Mouse (Mus musculus) neural tube, embryonic 12.5 days (tissue): ENCODE measurements around the gene Pcsk5. TPM values are rescaled to one million over a fixed set of nuclear protein-coding genes. Genes with fewer than 3 reads are reported as not detected.
A peak's percentile ranks its signal among the peaks of the same experiment; 100 is the strongest.

ENCODE experiments used
- ATAC-seq: fragments of 200-750 bp; cut with Nextera tagmentation; 2 replicates; pipeline ENCODE4 v1.8.0; 2017; ENCODE audit warnings: low read depth, mild to moderate bottlenecking, moderate TSS enrichment, moderate library complexity; ENCODE audit not compliant: low FRiP score
- H3K27ac ChIP-seq: fragments of 300-500 bp; sonication (generic); 2 replicates; pipeline ENCODE4 v1.5.1; 2016
- H3K27me3 ChIP-seq: fragments of 300-500 bp; sonication (generic); replicated peaks from 2 replicates; pipeline ENCODE4 v1.6.1; 2016; ENCODE audit warnings: mild to moderate bottlenecking
- H3K36me3 ChIP-seq: fragments of 300-500 bp; sonication (generic); 2 replicates; pipeline ENCODE4 v1.6.1; 2016; ENCODE audit warnings: mild to moderate bottlenecking
- H3K4me1 ChIP-seq: fragments of 300-500 bp; sonication (generic); 2 replicates; pipeline ENCODE4 v1.6.1; 2016
- H3K4me2 ChIP-seq: fragments of 300-500 bp; sonication (generic); replicated peaks from 2 replicates; pipeline ENCODE4 v1.6.1; 2016; ENCODE audit warnings: mild to moderate bottlenecking
- H3K4me3 ChIP-seq: fragments of 300-500 bp; sonication (generic); 2 replicates; pipeline ENCODE4 v1.5.1; 2016
- H3K9ac ChIP-seq: fragments of 300-500 bp; sonication (generic); 2 replicates; pipeline ENCODE4 v1.6.1; 2016; ENCODE audit warnings: mild to moderate bottlenecking
- H3K9me3 ChIP-seq: fragments of 300-500 bp; sonication (generic); 2 replicates; pipeline ENCODE4 v1.6.1; 2016; ENCODE audit warnings: mild to moderate bottlenecking
- WGBS: fragments of 180-500 bp; shearing (Covaris S2); methylation state at CpG from one replicate; pipeline ENCODE4 v1.1.7; 2016; 5-methylcytosine and 5-hydroxymethylcytosine counted together
- polyA plus RNA-seq: library from polyadenylated mRNA; unstranded; fragments of >200 nt; fragmentation: Nextera tagmentation; extraction: Ambion mirVana; gene quantifications from 2 replicates; pipeline ENCODE4 v1.2.1, GENCODE M21; 2016

Gene Pcsk5
- polyA plus RNA-seq, 1 experiment from 2014 or later = 10.4 TPM

GRCm38 (mm10) chr19:17600347-17600746, 237.1 kb downstream of the Pcsk5 start:
- no peak for ATAC-seq
- no peaks in the 10 kb centered on the region for H3K36me3 ChIP-seq
- H3K27me3 ChIP-seq = no peaks in the 10 kb centered on the region
- H3K4me1 ChIP-seq = no peaks in the 10 kb centered on the region
- H3K9ac ChIP-seq = no peak overlapping the region
- WGBS = 76% methylated on average over 2 of the region's 2 CpGs
- no peaks in the 10 kb centered on the region for H3K9me3 ChIP-seq
- H3K4me2 ChIP-seq = no peak overlapping the region
- H3K4me3 ChIP-seq = no peak overlapping the region
- H3K27ac ChIP-seq = no peak overlapping the region

GRCm38 (mm10) chr19:17592790-17593189, 244.6 kb downstream of the Pcsk5 start:
- no peaks in the 10 kb centered on the region for H3K9me3 ChIP-seq
- no peak for ATAC-seq
- no peak overlapping the region for H3K4me3 ChIP-seq
- H3K4me1 ChIP-seq = peaks cover 9% of the 10 kb centered on the region
- no peak overlapping the region for H3K27ac ChIP-seq
- no peaks in the 10 kb centered on the region for H3K36me3 ChIP-seq
- no peak overlapping the region for H3K9ac ChIP-seq
- 49% methylated on average over 1 of the region's 1 CpGs for WGBS
- H3K4me2 ChIP-seq = no peak overlapping the region
- H3K27me3 ChIP-seq = no peaks in the 10 kb centered on the region

- peak; percentile 56; the same call in 1 of the 2 replicates for ATAC-seq
- no peak overlapping the region for H3K4me2 ChIP-seq
- H3K4me3 ChIP-seq = no peak overlapping the region
- 30% methylated on average over 8 of the region's 8 CpGs for WGBS
- H3K9ac ChIP-seq = no peak overlapping the region
- no peak overlapping the region for H3K27ac ChIP-seq
- H3K27me3 ChIP-seq = no peaks in the 10 kb centered on the region
- no peaks in the 10 kb centered on the region for H3K36me3 ChIP-seq
- no peaks in the 10 kb centered on the region for H3K9me3 ChIP-seq
- peaks cover 9% of the 10 kb centered on the region for H3K4me1 ChIP-seq
Measured at GRCm38 (mm10) chr19:17591335-17591734, 246.1 kb downstream of the Pcsk5 start.

- no peak overlapping the region for H3K27ac ChIP-seq
- no peak for ATAC-seq
- peaks cover 9% of the 10 kb centered on the region for H3K4me1 ChIP-seq
- H3K27me3 ChIP-seq = no peaks in the 10 kb centered on the region
- H3K4me2 ChIP-seq = no peak overlapping the region
- H3K36me3 ChIP-seq = no peaks in the 10 kb centered on the region
- no peak overlapping the region for H3K4me3 ChIP-seq
- H3K9ac ChIP-seq = no peak overlapping the region
- 80% methylated on average over 1 of the region's 1 CpGs for WGBS
- no peaks in the 10 kb centered on the region for H3K9me3 ChIP-seq
Measured at GRCm38 (mm10) chr19:17590314-17590713, 247.1 kb downstream of the Pcsk5 start.

- 90% methylated on average over 4 of the region's 4 CpGs for WGBS
Measured at GRCm38 (mm10) chr19:17577412-17577811, 260.0 kb downstream of the Pcsk5 start.

GRCm38 (mm10) chr19:17574564-17574963, 262.9 kb downstream of the Pcsk5 start:
- WGBS = 97% methylated on average over 5 of the region's 5 CpGs

More at GRCm38 (mm10) chr19:17577412-17577811, 260.0 kb downstream of the Pcsk5 start:
- no peaks in the 10 kb centered on the region for H3K27me3 ChIP-seq
- no peak overlapping the region for H3K27ac ChIP-seq
- no peaks in the 10 kb centered on the region for H3K9me3 ChIP-seq
- no peak overlapping the region for H3K4me2 ChIP-seq
- H3K4me1 ChIP-seq = no peaks in the 10 kb centered on the region
- no peak overlapping the region for H3K9ac ChIP-seq
- H3K36me3 ChIP-seq = no peaks in the 10 kb centered on the region
- no peak overlapping the region for H3K4me3 ChIP-seq
- ATAC-seq = no peak

GRCm38 (mm10) chr19:17572315-17572714, 265.1 kb downstream of the Pcsk5 start:
- no peak for ATAC-seq
- Histone ChIP-seq H3K4me2 (no peak overlapping the region), H3K4me1 (no peaks in the 10 kb centered on the region), H3K9ac (no peak overlapping the region), H3K36me3 (no peaks in the 10 kb centered on the region), H3K9me3 (no peaks in the 10 kb centered on the region), H3K27me3 (no peaks in the 10 kb centered on the region), H3K27ac (no peak overlapping the region), H3K4me3 (no peak overlapping the region)
- WGBS = 91% methylated on average over 8 of the region's 8 CpGs

More at GRCm38 (mm10) chr19:17574564-17574963, 262.9 kb downstream of the Pcsk5 start:
- Histone ChIP-seq H3K4me1 (no peaks in the 10 kb centered on the region), H3K27me3 (no peaks in the 10 kb centered on the region), H3K4me3 (no peak overlapping the region), H3K9me3 (no peaks in the 10 kb centered on the region), H3K9ac (no peak overlapping the region), H3K4me2 (no peak overlapping the region), H3K36me3 (no peaks in the 10 kb centered on the region), H3K27ac (no peak overlapping the region)
- no peak for ATAC-seq

GRCm38 (mm10) chr19:17570936-17571335, 266.5 kb downstream of the Pcsk5 start:
- Histone ChIP-seq H3K9me3 (no peaks in the 10 kb centered on the region), H3K27ac (no peak overlapping the region), H3K4me3 (no peak overlapping the region), H3K4me1 (no peaks in the 10 kb centered on the region), H3K36me3 (no peaks in the 10 kb centered on the region), H3K4me2 (no peak overlapping the region), H3K27me3 (no peaks in the 10 kb centered on the region), H3K9ac (no peak overlapping the region)
- WGBS = 84% methylated on average over 2 of the region's 2 CpGs
- no peak for ATAC-seq

- H3K4me1 ChIP-seq = no peaks in the 10 kb centered on the region
- H3K27me3 ChIP-seq = no peaks in the 10 kb centered on the region
- no peaks in the 10 kb centered on the region for H3K9me3 ChIP-seq
- 75% methylated on average over 3 of the region's 3 CpGs for WGBS
- no peak overlapping the region for H3K4me2 ChIP-seq
- H3K9ac ChIP-seq = no peak overlapping the region
- no peaks in the 10 kb centered on the region for H3K36me3 ChIP-seq
- no peak for ATAC-seq
- no peak overlapping the region for H3K27ac ChIP-seq
- no peak overlapping the region for H3K4me3 ChIP-seq
Measured at GRCm38 (mm10) chr19:17567264-17567663, 270.2 kb downstream of the Pcsk5 start.

- Histone ChIP-seq H3K36me3 (no peaks in the 10 kb centered on the region), H3K9ac (no peak overlapping the region), H3K27me3 (no peaks in the 10 kb centered on the region), H3K4me3 (no peak overlapping the region), H3K27ac (no peak overlapping the region), H3K9me3 (no peaks in the 10 kb centered on the region), H3K4me2 (no peak overlapping the region), H3K4me1 (no peaks in the 10 kb centered on the region)
- no peak for ATAC-seq
- WGBS = 81% methylated on average over 4 of the region's 4 CpGs
Measured at GRCm38 (mm10) chr19:17566097-17566496, 271.3 kb downstream of the Pcsk5 start.

- 77% methylated on average over 2 of the region's 2 CpGs for WGBS
- ATAC-seq = no peak
- no peaks in the 10 kb centered on the region for H3K4me1 ChIP-seq
Measured at GRCm38 (mm10) chr19:17558764-17559163, 278.7 kb downstream of the Pcsk5 start.

GRCm38 (mm10) chr19:17555159-17555558, 282.3 kb downstream of the Pcsk5 start:
- ATAC-seq = no peak
- no peaks in the 10 kb centered on the region for H3K9me3 ChIP-seq
- no peak overlapping the region for H3K9ac ChIP-seq
- WGBS = 93% methylated on average over 7 of the region's 7 CpGs
- no peak overlapping the region for H3K4me2 ChIP-seq
- H3K27ac ChIP-seq = no peak overlapping the region
- H3K36me3 ChIP-seq = no peaks in the 10 kb centered on the region
- H3K27me3 ChIP-seq = no peaks in the 10 kb centered on the region
- no peaks in the 10 kb centered on the region for H3K4me1 ChIP-seq
- no peak overlapping the region for H3K4me3 ChIP-seq

More at GRCm38 (mm10) chr19:17558764-17559163, 278.7 kb downstream of the Pcsk5 start:
- no peak overlapping the region for H3K9ac ChIP-seq
- no peak overlapping the region for H3K4me2 ChIP-seq
- no peaks in the 10 kb centered on the region for H3K27me3 ChIP-seq
- H3K9me3 ChIP-seq = no peaks in the 10 kb centered on the region
- no peaks in the 10 kb centered on the region for H3K36me3 ChIP-seq
- H3K4me3 ChIP-seq = no peak overlapping the region
- no peak overlapping the region for H3K27ac ChIP-seq

- H3K9ac ChIP-seq = no peak overlapping the region
Measured at GRCm38 (mm10) chr19:17554571-17554970, 282.9 kb downstream of the Pcsk5 start.

More at GRCm38 (mm10) chr19:17554571-17554970, 282.9 kb downstream of the Pcsk5 start:
- no peak for ATAC-seq
- WGBS = 93% methylated on average over 2 of the region's 2 CpGs
- no peak overlapping the region for H3K4me3 ChIP-seq
- H3K27me3 ChIP-seq = no peaks in the 10 kb centered on the region
- H3K36me3 ChIP-seq = no peaks in the 10 kb centered on the region
- H3K9me3 ChIP-seq = no peaks in the 10 kb centered on the region
- H3K27ac ChIP-seq = no peak overlapping the region
- H3K4me1 ChIP-seq = no peaks in the 10 kb centered on the region
- H3K4me2 ChIP-seq = no peak overlapping the region
